Mouse (Mus musculus) macrophage (primary cell): ENCODE results near the gene Actr1a. TPM values are rescaled to one million over a fixed set of nuclear protein-coding genes. Genes with fewer than 3 reads are reported as not detected.

ENCODE experiments used
- H3K27ac ChIP-seq: fragments of 350-480 bp; formaldehyde crosslinking; 2 replicates; pipeline ENCODE4 v1.9.0; 2021
- H3K36me3 ChIP-seq: fragments of 350-480 bp; formaldehyde crosslinking; 2 replicates; pipeline ENCODE4 v1.9.0; 2021; ENCODE audit errors: inconsistent target
- H3K4me3 ChIP-seq: fragments of 350-480 bp; formaldehyde crosslinking; 2 replicates; pipeline ENCODE4 v1.9.0; 2021; ENCODE audit errors: inconsistent target
- H3K79me2 ChIP-seq: fragments of 350-480 bp; formaldehyde crosslinking; 2 replicates; pipeline ENCODE4 v1.9.0; 2021; ENCODE audit errors: inconsistent target
- WGBS: methylation state at CpG from one replicate; pipeline ENCODE4 v1.1.7; 2026; ENCODE audit warnings: inconsistent platforms; ENCODE audit not compliant: missing documents; 5-methylcytosine and 5-hydroxymethylcytosine counted together
- polyA plus RNA-seq: library from polyadenylated mRNA; stranded (reverse); fragments of 250-400 nt; gene quantifications from 3 replicates; pipeline ENCODE4 v1.2.4, GENCODE M21; 2018; ENCODE audit warnings: inconsistent platforms

Gene Actr1a
- polyA plus RNA-seq, 1 experiment from 2014 or later: 117 TPM

GRCm38 (mm10) chr19:46331326-46331725, 64.2 kb downstream of the Actr1a start:
- Histone ChIP-seq H3K27ac (no peak overlapping the region), H3K4me3 (no peak overlapping the region), H3K79me2 (peaks cover under 1% of the 10 kb centered on the region; the same call in 1 of the 2 replicates), H3K36me3 (peaks cover 13% of the 10 kb centered on the region; the same call in 1 of the 2 replicates)
- WGBS: 98% methylated on average over 13 of the region's 14 CpGs

- H3K36me3 ChIP-seq: peaks cover 13% of the 10 kb centered on the region; the same call in 1 of the 2 replicates
- WGBS: 94% methylated on average over 12 of the region's 12 CpGs
- H3K27ac ChIP-seq: no peak overlapping the region
- no peak overlapping the region for H3K4me3 ChIP-seq
- H3K79me2 ChIP-seq: no peaks in the 10 kb centered on the region
Measured at GRCm38 (mm10) chr19:46330696-46331095, 64.9 kb downstream of the Actr1a start.

- Histone ChIP-seq H3K27ac (no peak overlapping the region), H3K4me3 (no peak overlapping the region), H3K36me3 (peaks cover 13% of the 10 kb centered on the region; the same call in 1 of the 2 replicates)
Measured at GRCm38 (mm10) chr19:46329951-46330350, 65.6 kb downstream of the Actr1a start.

GRCm38 (mm10) chr19:46329031-46329641, 66.4 kb downstream of the Actr1a start:
- peak overlapping the region; percentile 63; the same call in 1 of the 2 replicates for H3K4me3 ChIP-seq
- peaks cover 13% of the 10 kb centered on the region; the same call in 1 of the 2 replicates for H3K36me3 ChIP-seq
- 4% methylated on average over 48 of the region's 54 CpGs for WGBS
- H3K27ac ChIP-seq: no peak overlapping the region
- no peaks in the 10 kb centered on the region for H3K79me2 ChIP-seq

More at GRCm38 (mm10) chr19:46329951-46330350, 65.6 kb downstream of the Actr1a start:
- WGBS: 5% methylated on average over 15 of the region's 16 CpGs
- H3K79me2 ChIP-seq: no peaks in the 10 kb centered on the region

GRCm38 (mm10) chr19:46328081-46329030, 67.2 kb downstream of the Actr1a start, which contains the start of gene Fbxl15:
Fbxl15 (plus strand) TSS chr19:46328184.
- peak within 1 kb of the TSS; percentile 66 for H3K27ac ChIP-seq
- under 1% methylated on average over 78 of the region's 81 CpGs for WGBS

GRCm38 (mm10) chr19:46327531-46328064, 68.0 kb downstream of the Actr1a start:
- 39% methylated on average over 14 of the region's 14 CpGs for WGBS

More at GRCm38 (mm10) chr19:46328081-46329030, 67.2 kb downstream of the Actr1a start, which contains the start of gene Fbxl15:
- Histone ChIP-seq H3K36me3 (peaks cover 13% of the 10 kb centered on the region; the same call in 1 of the 2 replicates), H3K4me3 (peak within 1 kb of the TSS; percentile 63), H3K79me2 (no peaks in the 10 kb centered on the region)

More at GRCm38 (mm10) chr19:46327531-46328064, 68.0 kb downstream of the Actr1a start:
- Histone ChIP-seq H3K36me3 (peaks cover 13% of the 10 kb centered on the region; the same call in 1 of the 2 replicates), H3K4me3 (peak overlapping the region; percentile 63), H3K79me2 (no peaks in the 10 kb centered on the region), H3K27ac (peak overlapping the region; percentile 66)

Other genes starting within 250 kb of the Actr1a start
- gene Pitx3, start 247.4 kb downstream of the Actr1a start, polyA plus RNA-seq: not detected in 3 replicates
- gene Gbf1, start 243.2 kb downstream of the Actr1a start, polyA plus RNA-seq: 26.0 to 52.8 TPM (median 26.1 TPM) in 3 replicates
- gene Nfkb2, start 91.4 kb downstream of the Actr1a start, polyA plus RNA-seq: 22.0 to 49.3 TPM (median 32.3 TPM) in 3 replicates
- gene Psd, start 68.6 kb downstream of the Actr1a start, polyA plus RNA-seq: 0.13 to 0.33 TPM in 2 of 3 replicates, not detected in the other
- 1.1 to 6.6 TPM (median 6.4 TPM) in 3 replicates for gene Fbxl15, start 67.6 kb downstream of the Actr1a start, polyA plus RNA-seq
- 107 to 134 TPM (median 122 TPM) in 3 replicates for gene Cuedc2, start 57.0 kb downstream of the Actr1a start, polyA plus RNA-seq
- gene Mfsd13a, start 54.6 kb downstream of the Actr1a start, polyA plus RNA-seq: 15.2 to 23.8 TPM (median 20.1 TPM) in 3 replicates
- gene 2310034G01Rik, start 45.4 kb downstream of the Actr1a start, polyA plus RNA-seq: 0.17 to 0.31 TPM (median 0.27 TPM) in 3 replicates
- 7.6 to 9.7 TPM (median 8.7 TPM) in 3 replicates for gene Sufu, start 1.1 kb upstream of the Actr1a start, polyA plus RNA-seq
- gene Trim8, start 106.0 kb upstream of the Actr1a start, polyA plus RNA-seq: 33.5 to 58.8 TPM (median 46.5 TPM) in 3 replicates
- gene Arl3, start 177.4 kb upstream of the Actr1a start, polyA plus RNA-seq: 31.2 to 78.5 TPM (median 36.3 TPM) in 3 replicates
- 3.7 to 8.0 TPM (median 6.1 TPM) in 3 replicates for gene Sfxn2, start 177.6 kb upstream of the Actr1a start, polyA plus RNA-seq
- 52.4 to 61.0 TPM (median 59.3 TPM) in 3 replicates for gene Wbp1l, start 203.3 kb upstream of the Actr1a start, polyA plus RNA-seq